Mouse (Mus musculus) liver, embryonic 13.5 days (tissue): ENCODE measurements around the gene Ankrd16. TPM values are rescaled to one million over a fixed set of nuclear protein-coding genes. Genes with fewer than 3 reads are reported as not detected.

Experiments
- ATAC-seq: fragments of 200-750 bp; cut with Nextera tagmentation; 2 replicates; pipeline ENCODE4 v1.8.0; 2017; ENCODE audit warnings: low read depth, mild to moderate bottlenecking, moderate number of reproducible peaks, moderate library complexity
- DNase-seq: peaks from one replicate; pipeline ENCODE4 v3.0.0; 2022
- H3K27ac ChIP-seq: fragments of 300-500 bp; sonication (generic); 2 replicates; pipeline ENCODE4 v1.5.1; 2015; ENCODE audit warnings: moderate library complexity, mild to moderate bottlenecking, inconsistent platforms
- H3K27me3 ChIP-seq: fragments of 300-500 bp; sonication (generic); 2 replicates; pipeline ENCODE4 v1.6.1; 2015; ENCODE audit warnings: mild to moderate bottlenecking, inconsistent platforms
- H3K36me3 ChIP-seq: fragments of 300-500 bp; sonication (generic); 2 replicates; pipeline ENCODE4 v1.6.1; 2015; ENCODE audit warnings: mild to moderate bottlenecking, inconsistent platforms
- H3K4me1 ChIP-seq: fragments of 300-500 bp; sonication (generic); replicated peaks from 2 replicates; pipeline ENCODE4 v1.6.1; 2015; ENCODE audit warnings: inconsistent platforms
- H3K4me2 ChIP-seq: fragments of 300-500 bp; sonication (generic); 2 replicates; pipeline ENCODE4 v1.6.1; 2015; ENCODE audit warnings: inconsistent platforms, mild to moderate bottlenecking, moderate library complexity
- H3K4me3 ChIP-seq: fragments of 300-500 bp; sonication (generic); replicated peaks from 2 replicates; pipeline ENCODE4 v1.5.1; 2015; ENCODE audit warnings: mild to moderate bottlenecking, inconsistent platforms
- H3K9ac ChIP-seq: fragments of 300-500 bp; sonication (generic); 2 replicates; pipeline ENCODE4 v1.6.1; 2015; ENCODE audit warnings: mild to moderate bottlenecking, inconsistent platforms
- H3K9me3 ChIP-seq: fragments of 300-500 bp; sonication (generic); replicated peaks from 2 replicates; pipeline ENCODE4 v1.6.1; 2016; ENCODE audit warnings: inconsistent platforms
- whole genome bisulfite sequencing: fragments of 180-500 bp; shearing (Covaris S2); methylation state at CpG from one replicate; pipeline ENCODE4 v1.1.7; 2015; ENCODE audit not compliant: insufficient replicate concordance; 5-methylcytosine and 5-hydroxymethylcytosine counted together
- polyA plus RNA-seq: library from polyadenylated mRNA; unstranded; fragments of >200 nt; fragmentation: Nextera tagmentation; extraction: Ambion mirVana; gene quantifications from 2 replicates; pipeline ENCODE4 v1.2.1, GENCODE M21; 2015

Gene Ankrd16
- polyA plus RNA-seq, 1 experiment from 2014 or later: 10.1 TPM

GRCm38 (mm10) chr2:11772401-11772800 lies 5.3 kb upstream of the Ankrd16 start:
- WGBS: 67% methylated on average over 4 of the region's 4 CpGs
- Histone ChIP-seq H3K4me1 (peaks cover 14% of the 10 kb centered on the region), H3K9me3 (no peaks in the 10 kb centered on the region), H3K27me3 (no peaks in the 10 kb centered on the region), H3K27ac (no peak overlapping the region), H3K4me3 (no peak overlapping the region), H3K9ac (no peak overlapping the region), H3K36me3 (peaks cover 10% of the 10 kb centered on the region), H3K4me2 (no peak overlapping the region)
- ATAC-seq: no peak
- no peak for DNase-seq

GRCm38 (mm10) chr2:11774426-11774825 lies 3.2 kb upstream of the Ankrd16 start:
- Histone ChIP-seq H3K27me3 (no peaks in the 10 kb centered on the region), H3K4me1 (peaks cover 20% of the 10 kb centered on the region), H3K27ac (no peak overlapping the region), H3K9ac (no peak overlapping the region), H3K4me2 (no peak overlapping the region), H3K4me3 (no peak overlapping the region), H3K36me3 (peaks cover 3% of the 10 kb centered on the region; the same call in 1 of the 2 replicates), H3K9me3 (no peaks in the 10 kb centered on the region)
- ATAC-seq (no peak), DNase-seq (no peak)
- 86% methylated on average over 10 of the region's 10 CpGs for WGBS

DNA sequence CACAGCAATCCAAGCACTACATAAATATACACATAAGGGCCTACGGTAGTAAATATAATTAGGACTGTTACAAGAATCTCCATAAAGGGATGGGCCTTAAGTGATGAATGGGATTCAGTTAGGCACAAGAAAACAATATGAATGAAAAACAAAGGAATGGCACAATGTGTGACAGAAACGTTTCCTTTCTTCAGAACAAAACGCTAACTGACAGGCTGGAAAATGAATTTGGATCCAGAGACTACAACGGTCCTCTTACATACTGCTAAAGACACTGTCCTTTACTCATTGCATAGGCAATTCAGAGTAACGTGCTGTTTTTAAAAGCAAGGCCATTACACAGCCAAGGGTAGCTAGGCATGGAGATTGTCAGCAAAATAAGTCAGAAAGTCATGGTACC lies 2.6 kb upstream of the Ankrd16 start:
- Histone ChIP-seq H3K4me3 (no peak overlapping the region), H3K27me3 (no peaks in the 10 kb centered on the region), H3K4me2 (no peak overlapping the region), H3K9ac (no peak overlapping the region), H3K27ac (no peak overlapping the region), H3K36me3 (peaks cover 5% of the 10 kb centered on the region; the same call in 1 of the 2 replicates), H3K4me1 (peaks cover 27% of the 10 kb centered on the region), H3K9me3 (no peaks in the 10 kb centered on the region)
- WGBS: 87% methylated on average over 5 of the region's 5 CpGs
- DNase-seq (no peak), ATAC-seq (no peak)

DNA sequence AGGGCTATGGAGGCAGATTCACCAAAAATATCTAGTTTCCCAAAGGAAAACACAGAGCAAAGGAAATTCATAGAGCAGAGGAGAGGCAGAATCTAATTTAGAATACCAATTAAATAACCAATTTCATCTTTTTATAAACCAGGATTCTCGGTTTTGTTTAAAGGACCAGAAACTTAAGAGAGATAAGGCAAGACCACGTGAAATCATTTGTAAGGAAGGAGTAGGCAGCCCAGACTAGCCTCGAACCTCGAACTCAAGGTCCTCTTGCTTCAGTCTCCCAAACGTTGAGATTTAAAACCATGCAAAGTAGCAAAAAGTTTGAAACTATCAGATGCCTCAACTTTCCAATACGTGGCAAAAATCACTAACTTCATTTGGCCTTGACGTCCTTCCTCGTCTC lies 1.3 kb upstream of the Ankrd16 start:
- Histone ChIP-seq H3K27ac (no peak overlapping the region), H3K9me3 (no peaks in the 10 kb centered on the region), H3K27me3 (no peaks in the 10 kb centered on the region), H3K4me1 (peaks cover 30% of the 10 kb centered on the region), H3K36me3 (peaks cover 12% of the 10 kb centered on the region), H3K4me3 (peak overlapping the region; percentile 92), H3K9ac (peak overlapping the region; percentile 88), H3K4me2 (peak overlapping the region; percentile 93)
- WGBS: 21% methylated on average over 8 of the region's 8 CpGs
- DNase-seq (no peak), ATAC-seq (no peak)

- H3K9me3 ChIP-seq: no peaks in the 10 kb centered on the region
- H3K27me3 ChIP-seq: no peaks in the 10 kb centered on the region
- peak overlapping the region; percentile 86 for H3K9ac ChIP-seq
- H3K4me2 ChIP-seq: peak overlapping the region; percentile 100
- DNase-seq (peak; percentile 82), ATAC-seq (peak; percentile 83)
- peak overlapping the region; percentile 92 for H3K4me3 ChIP-seq
- H3K4me1 ChIP-seq: peaks cover 27% of the 10 kb centered on the region
- under 1% methylated on average over 43 of the region's 43 CpGs for WGBS
- peak overlapping the region; percentile 94 for H3K27ac ChIP-seq
- H3K36me3 ChIP-seq: peaks cover 29% of the 10 kb centered on the region
These were observed 579 bp downstream of the Ankrd16 start for GRCm38 (mm10) chr2:11778087-11778823.

DNA sequence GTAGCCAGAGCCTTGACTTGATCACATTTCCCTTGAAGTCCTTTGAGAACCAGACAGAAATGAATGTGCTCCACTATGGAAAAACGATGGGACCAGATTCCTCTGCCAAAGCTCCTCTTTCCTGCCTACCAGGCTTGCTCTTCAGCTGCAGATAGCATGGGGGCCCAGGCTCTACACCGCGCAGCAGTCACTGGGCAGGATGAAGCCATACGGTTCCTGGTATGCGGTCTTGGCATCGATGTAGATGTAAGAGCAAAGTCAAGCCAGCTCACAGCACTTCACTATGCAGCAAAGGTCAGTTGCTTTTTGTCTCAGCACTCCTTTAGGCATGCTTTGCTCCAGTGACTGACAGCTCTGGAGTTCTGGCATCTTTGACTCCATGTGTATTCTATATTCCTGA lies 6.5 kb downstream of the Ankrd16 start:
- H3K27ac ChIP-seq: no peak overlapping the region
- DNase-seq: no peak
- H3K4me1 ChIP-seq: peaks cover 13% of the 10 kb centered on the region
- H3K9me3 ChIP-seq: no peaks in the 10 kb centered on the region
- peaks cover 76% of the 10 kb centered on the region for H3K36me3 ChIP-seq
- H3K27me3 ChIP-seq: no peaks in the 10 kb centered on the region
- H3K9ac ChIP-seq: no peak overlapping the region
- H3K4me3 ChIP-seq: no peak overlapping the region
- 92% methylated on average over 6 of the region's 6 CpGs for WGBS
- no peak for ATAC-seq
- H3K4me2 ChIP-seq: no peak overlapping the region

GRCm38 (mm10) chr2:11794668-11795067 lies 17.0 kb downstream of the Ankrd16 start:
- 65% methylated on average over 4 of the region's 4 CpGs for WGBS
- Histone ChIP-seq H3K9me3 (no peaks in the 10 kb centered on the region), H3K9ac (no peak overlapping the region), H3K4me1 (no peaks in the 10 kb centered on the region), H3K4me3 (no peak overlapping the region), H3K36me3 (peaks cover 19% of the 10 kb centered on the region), H3K27ac (no peak overlapping the region), H3K4me2 (no peak overlapping the region), H3K27me3 (no peaks in the 10 kb centered on the region)
- DNase-seq (no peak), ATAC-seq (no peak)

DNA sequence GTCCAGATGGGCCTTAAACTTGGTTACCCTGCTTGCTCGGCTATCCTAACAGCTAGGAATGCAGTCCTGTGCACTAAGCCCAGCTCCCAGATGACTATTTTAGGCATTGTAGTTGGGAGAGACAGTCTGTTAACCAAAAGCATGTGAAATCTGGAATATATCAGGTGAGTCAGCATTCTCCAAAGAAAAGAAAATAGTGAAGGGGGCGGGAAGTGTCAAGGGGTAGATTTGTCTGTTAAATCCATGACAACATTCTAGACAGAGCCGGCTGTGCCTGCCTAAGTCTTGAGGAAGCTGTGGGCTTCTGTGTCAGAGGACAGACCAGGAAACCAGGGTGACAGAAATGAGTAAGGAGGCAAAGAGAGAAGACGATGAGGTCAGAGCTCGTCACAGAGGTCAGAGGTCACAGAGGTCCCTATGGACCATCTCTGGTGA lies 20.3 kb downstream of the Ankrd16 start:
- Histone ChIP-seq H3K27me3 (no peaks in the 10 kb centered on the region), H3K4me1 (no peaks in the 10 kb centered on the region), H3K36me3 (peaks cover 3% of the 10 kb centered on the region; the same call in 1 of the 2 replicates), H3K9ac (no peak overlapping the region), H3K27ac (no peak overlapping the region), H3K4me3 (no peak overlapping the region), H3K4me2 (no peak overlapping the region), H3K9me3 (no peaks in the 10 kb centered on the region)
- 50% methylated on average over 5 of the region's 5 CpGs for WGBS
- no peak for DNase-seq
- no peak for ATAC-seq

- H3K9ac ChIP-seq: no peak overlapping the region
- H3K27me3 ChIP-seq: no peaks in the 10 kb centered on the region
- H3K9me3 ChIP-seq: no peaks in the 10 kb centered on the region
- 53% methylated on average over 2 of the region's 2 CpGs for WGBS
- DNase-seq (no peak), ATAC-seq (no peak)
- no peak overlapping the region for H3K4me3 ChIP-seq
- no peak overlapping the region for H3K27ac ChIP-seq
- no peaks in the 10 kb centered on the region for H3K36me3 ChIP-seq
- no peaks in the 10 kb centered on the region for H3K4me1 ChIP-seq
- H3K4me2 ChIP-seq: no peak overlapping the region
These were observed 23.7 kb downstream of the Ankrd16 start for GRCm38 (mm10) chr2:11801299-11801930.

Other genes with a start within 250 kb of the Ankrd16 start
- gene Pfkfb3, start 223.8 kb upstream of the Ankrd16 start, polyA plus RNA-seq: 7.2 and 8.5 TPM in 2 replicates
- gene Rbm17, start 173.7 kb upstream of the Ankrd16 start, polyA plus RNA-seq: 76.9 and 93.6 TPM in 2 replicates
- not detected in 2 replicates for gene Gm17490, start 151.6 kb upstream of the Ankrd16 start, polyA plus RNA-seq
- not detected in 2 replicates for gene Il2ra, start 135.1 kb upstream of the Ankrd16 start, polyA plus RNA-seq
- 2.7 and 2.8 TPM in 2 replicates for gene Il15ra, start 72.6 kb upstream of the Ankrd16 start, polyA plus RNA-seq
- gene Fbh1, start 294 bp upstream of the Ankrd16 start, polyA plus RNA-seq: 26.8 and 33.2 TPM in 2 replicates